14 mouse cellular contexts compared by ENCODE assay signal in the genomic region with DNA sequence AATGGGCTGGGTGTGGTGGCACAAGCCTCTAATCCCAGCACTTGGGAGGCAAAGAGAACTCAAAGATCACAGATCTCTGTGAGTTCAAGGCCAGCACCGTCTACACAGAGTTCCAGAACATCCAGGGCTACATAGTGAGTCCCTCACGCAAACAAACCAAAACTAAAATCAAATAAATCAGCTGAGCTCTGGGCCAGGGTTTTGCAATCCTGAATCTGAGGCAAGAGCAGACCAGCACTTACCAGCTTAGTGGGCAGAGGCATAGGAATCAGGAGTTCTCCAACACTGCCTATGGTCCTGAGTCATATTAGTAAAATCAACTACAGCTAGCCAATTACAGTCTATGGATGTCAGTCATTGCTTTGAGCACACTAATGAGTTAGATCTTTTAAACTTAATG. TPM values are rescaled to one million over a fixed set of nuclear protein-coding genes. Genes with fewer than 3 reads are reported as not detected.
DNase-seq lines count a peak whose midpoint lies in the region; ATAC-seq and TF ChIP-seq lines count a peak whose summit lies in the region.
"Had no signal": no experiment of that assay in that cellular context is flagged by ENCODE, and none has a peak within 500 bp of the region (broad histone marks: within the 10 kb centered on the region; RNA-seq: fewer than 3 reads in every experiment).

No protein-coding gene starts in this region.

- no peak for TF ChIP-seq CTCF in intestine, postnatal 0 days (IDR thresholded peaks at IDR 0.05; ENCODE audit: low read depth)

- H3K27me3 ChIP-seq in intestine, postnatal 0 days (replicated peaks; ENCODE audit: control insufficient read depth, insufficient read depth, low read length), result no peaks in the 10 kb centered on the region
- no peaks in the 10 kb centered on the region for H3K27me3 ChIP-seq in intestine, embryonic 15.5 days (replicated peaks)
- H3K27me3 ChIP-seq: forebrain, embryonic 13.5 days; hindbrain, embryonic 12.5 days; lung, embryonic 15.5 days had no signal

- 68% methylated on average over 2 of the region's 2 CpGs for WGBS in intestine, postnatal 0 days
- WGBS in intestine, embryonic 15.5 days, result 81% methylated on average over 2 of the region's 2 CpGs

- no peak overlapping the region for H3K4me2 ChIP-seq in intestine, postnatal 0 days (replicated peaks; ENCODE audit: low read depth)
- H3K4me2 ChIP-seq in intestine, embryonic 15.5 days (replicated peaks), result no peak overlapping the region
- H3K4me2 ChIP-seq: forebrain, embryonic 13.5 days; hindbrain, embryonic 12.5 days; lung, embryonic 15.5 days had no signal

- H3K9me3 ChIP-seq in intestine, postnatal 0 days (ENCODE audit: control insufficient read depth), result no peaks in the 10 kb centered on the region
- no peaks in the 10 kb centered on the region for H3K9me3 ChIP-seq in intestine, embryonic 15.5 days
- H3K9me3 ChIP-seq: forebrain, embryonic 13.5 days; hindbrain, embryonic 12.5 days; lung, embryonic 15.5 days had no signal

- H3K4me1 ChIP-seq in intestine, postnatal 0 days (replicated peaks; ENCODE audit: control insufficient read depth, insufficient read depth, low read length), result 0 out of 2 replicates have a peak, but pooled peaks cover 5% of the 10 kb centered on the region
- H3K4me1 ChIP-seq in intestine, embryonic 15.5 days (replicated peaks), result no peaks in the 10 kb centered on the region
- H3K4me1 ChIP-seq: lung, embryonic 15.5 days had no signal

- peak; percentile 60 for DNase-seq in adrenal gland, postnatal 10 days
- DNase-seq in cerebellum, adult 11 months, result no peak
- DNase-seq in spleen, adult 18-20 months, result no peak
- DNase-seq: cerebellum, postnatal 25 days; gastrocnemius, postnatal 10 days; kidney, adult 8-10 months; right cerebral cortex, adult 18-20 months had no signal

- ATAC-seq in intestine, postnatal 0 days, result no peak
- ATAC-seq in intestine, embryonic 15.5 days, result no peak
- ATAC-seq in granulocyte monocyte progenitor cell, adult 5-6 weeks (replicated peaks; ENCODE audit: poor library complexity, severe bottlenecking), result peak; percentile 64
- peak; percentile 55 for ATAC-seq in megakaryocyte, adult 5-6 weeks (ENCODE audit: poor library complexity, severe bottlenecking)
- ATAC-seq: forebrain, embryonic 13.5 days had no signal

- no peak overlapping the region for H3K4me3 ChIP-seq in intestine, postnatal 0 days (ENCODE audit: low read depth, low read length)
- no peak overlapping the region for H3K4me3 ChIP-seq in intestine, embryonic 15.5 days (replicated peaks)
- H3K4me3 ChIP-seq: forebrain, embryonic 13.5 days; hindbrain, embryonic 12.5 days; lung, embryonic 15.5 days had no signal

- H3K9ac ChIP-seq in intestine, postnatal 0 days (ENCODE audit: low read depth, low read length), result no peak overlapping the region
- no peak overlapping the region for H3K9ac ChIP-seq in intestine, embryonic 15.5 days
- H3K9ac ChIP-seq: forebrain, embryonic 13.5 days; hindbrain, embryonic 12.5 days; lung, embryonic 15.5 days had no signal

- peaks cover 11% of the 10 kb centered on the region; the same call in 1 of the 2 replicates for H3K36me3 ChIP-seq in intestine, postnatal 0 days (ENCODE audit: control insufficient read depth, insufficient read depth)
- 0 out of 2 replicates have a peak, but pooled peaks cover 2% of the 10 kb centered on the region for H3K36me3 ChIP-seq in intestine, embryonic 15.5 days

- H3K27ac ChIP-seq in intestine, postnatal 0 days (ENCODE audit: low read depth, low read length), result peak overlapping the region; percentile 57
- no peak overlapping the region for H3K27ac ChIP-seq in intestine, embryonic 15.5 days
- H3K27ac ChIP-seq: forebrain, embryonic 13.5 days; hindbrain, embryonic 12.5 days; lung, embryonic 15.5 days had no signal

RNA-seq across cellular contexts. Expression of gene Grb2, which starts 16.4 kb away (rescaled TPM):
- 60.5 and 61.3 TPM in 2 replicates for polyA plus RNA-seq in intestine, postnatal 0 days (2015; fragmentation: Nextera tagmentation; extraction: Ambion mirVana)
- polyA plus RNA-seq in intestine, embryonic 15.5 days (2015; fragmentation: Nextera tagmentation; extraction: Ambion mirVana), result 79.3 and 79.4 TPM in 2 replicates
- 100 to 1,000 TPM in 1 of 2 experiments, 10 to 100 TPM in 1; 99.1 to 104 TPM for total RNA-seq in adrenal gland, postnatal 10 days (2021)
- 106 and 112 TPM in 2 replicates for total RNA-seq in granulocyte monocyte progenitor cell, adult 5-6 weeks (2014; fragmentation: Nextera tagmentation)
- total RNA-seq in granulocyte monocyte progenitor cell, adult 5-6 weeks (2017), result 40.4 and 56.0 TPM in 2 replicates
- 109 TPM in 2 replicates for total RNA-seq in megakaryocyte, adult 5-6 weeks (2015)
- 68.7 and 124 TPM in 2 replicates for total RNA-seq in megakaryocyte, adult 5-6 weeks (2017)

Comparison
In these comparisons a context has a peak if more than half of its experiments do, and no peak if none do; other contexts are left out.
1. ATAC-seq: peak in granulocyte monocyte progenitor cell, adult 5-6 weeks (single experiment) and megakaryocyte, adult 5-6 weeks (single experiment); none in intestine, postnatal 0 days (single experiment) and intestine, embryonic 15.5 days (single experiment).